Mouse (Mus musculus) MEL-GATA-1-ER (cell line): ENCODE measurements at regions not wholly inside any gene's neighbourhood (a gene's known extent, or its start where the extent isn't known, plus 50 kb on each side); places are given as distances from the start of the nearest gene placed in this dataset.
A peak's percentile ranks its signal among the peaks of the same experiment; 100 is the strongest.
"Not testable (repeated sequence)": the region's sequence is repeated elsewhere in the genome, so short reads cannot be mapped to it uniquely, and the experiment has no call there.

Source experiments
- DNase-seq: peaks from one replicate; pipeline ENCODE4 v3.0.0-alpha.2; 2012; ENCODE audit warnings: low read depth; ENCODE audit errors: extremely low read depth

DNA sequence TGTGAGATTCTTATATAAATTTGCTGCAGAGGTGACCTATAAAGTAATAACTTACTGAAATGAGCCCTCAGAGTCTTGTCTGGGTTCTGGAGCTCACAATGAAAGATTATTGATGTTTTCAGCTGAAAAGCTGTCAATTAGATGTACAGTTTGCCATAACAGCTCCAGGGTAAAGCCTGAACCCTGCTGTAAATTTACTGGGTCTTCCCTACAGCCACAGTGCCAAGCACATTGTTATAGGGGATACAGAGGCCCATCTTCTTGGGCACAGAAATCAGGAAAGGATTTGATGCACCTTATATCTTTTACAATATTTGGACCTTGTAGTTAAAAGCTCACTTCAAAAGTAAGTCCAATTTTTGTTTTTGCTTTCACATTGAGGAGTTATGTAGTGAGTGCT, 628.0 kb downstream of the Cdh9 start:
- DNase-seq = no peak

GRCm38 (mm10) chr15:17357083-17357774, 628.7 kb downstream of the Cdh9 start:
- no peak for DNase-seq

- no peak for DNase-seq
These were observed 676.1 kb downstream of the Cdh9 start for GRCm38 (mm10) chr15:17404701-17405100.

- DNase-seq = no peak
These were observed 699.2 kb downstream of the Cdh9 start for GRCm38 (mm10) chr15:17427747-17428146.

- no peak for DNase-seq
These were observed 703.3 kb downstream of the Cdh9 start for GRCm38 (mm10) chr15:17431823-17432222.

DNA sequence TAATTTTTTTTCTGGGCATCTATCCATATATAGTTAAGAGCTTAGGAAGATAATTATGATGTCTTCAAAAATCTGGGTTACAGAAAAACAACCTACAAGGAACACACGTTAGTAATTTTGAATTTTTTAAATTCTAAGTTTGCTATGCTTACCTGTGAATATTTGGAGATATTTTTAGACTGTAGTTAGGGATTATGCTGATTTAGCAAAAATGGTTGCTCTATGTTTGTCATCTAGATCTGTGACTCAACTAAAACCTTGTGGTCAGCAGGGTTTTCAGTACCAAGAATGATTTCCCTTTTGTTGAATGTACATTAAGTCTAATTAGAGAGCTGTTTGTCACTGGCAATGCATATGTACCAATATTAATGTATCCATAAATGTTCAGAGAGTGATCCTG, 707.3 kb downstream of the Cdh9 start:
- DNase-seq = no peak

- peak; percentile 42 for DNase-seq
These were observed 719.7 kb downstream of the Cdh9 start for GRCm38 (mm10) chr15:17448218-17448617.

GRCm38 (mm10) chr15:17449736-17450135, 721.2 kb downstream of the Cdh9 start:
- DNase-seq = not testable (repeated sequence)

DNA sequence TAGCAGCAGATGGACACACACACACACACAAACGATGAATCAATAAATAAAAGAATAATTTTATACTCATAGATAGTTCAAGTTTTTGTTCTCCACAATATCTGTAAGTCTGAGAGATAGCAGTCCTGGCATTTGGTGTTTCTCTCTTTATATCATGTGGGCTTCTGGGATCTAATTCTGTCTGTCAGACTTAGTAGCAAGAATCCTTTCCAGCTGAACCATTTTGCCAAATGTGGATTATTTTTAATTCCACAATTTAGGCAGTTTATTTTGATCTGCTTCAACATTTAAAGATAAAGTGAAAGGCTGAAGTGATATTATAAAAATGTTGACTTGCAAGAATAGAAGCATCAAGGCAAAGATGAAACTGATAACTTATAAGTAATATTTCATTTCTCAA, 738.5 kb downstream of the Cdh9 start:
- no peak for DNase-seq

DNA sequence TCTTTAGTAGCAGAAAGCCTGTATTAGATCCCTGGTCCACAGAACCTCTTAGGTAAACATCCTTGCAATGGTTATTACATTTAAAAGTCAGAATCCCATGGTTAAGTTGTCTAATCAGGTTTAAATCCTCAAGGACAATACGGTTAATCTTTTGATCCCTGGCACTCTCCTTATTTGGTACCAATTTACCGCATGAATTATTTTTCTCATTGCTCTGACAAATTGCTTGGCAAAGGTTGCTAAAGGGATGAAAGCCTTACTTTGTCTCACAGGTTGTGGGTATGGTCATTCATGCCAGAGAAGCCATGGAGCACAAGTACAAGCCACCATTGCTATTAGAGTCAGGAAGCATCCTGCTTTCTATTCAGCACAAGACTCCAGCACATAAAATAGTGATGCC, 765.0 kb downstream of the Cdh9 start:
- DNase-seq = no peak
